Mouse (Mus musculus) heart, postnatal 14 days (tissue): ENCODE data around the gene Prrc2a. TPM values are rescaled to one million over a fixed set of nuclear protein-coding genes. Genes with fewer than 3 reads are reported as not detected.

Experiments used
- DNase-seq, 2 experiments: peaks; one replicate each; pipeline ENCODE4 v3.0.0; 2021 to 2022
- intact Hi-C: fragments of 180-260 bp; cut with DNase I; formaldehyde crosslinking; loops from one replicate; pipeline ENCODE4 v1.15.1; 2025
- long read RNA-seq, 2 experiments: library from polyadenylated mRNA; stranded (forward); transcript quantifications; one replicate each; pipeline ENCODE4 v2.0.0; 2021
- total RNA-seq, 2 experiments: library from RNA; stranded (reverse); gene quantifications; 2 replicates each; pipeline ENCODE4 v1.2.3; 2021

Prrc2a gene
- total RNA-seq, result 100 to 1,000 TPM; 148 to 174 TPM
- long read RNA-seq, experiment 1, partial matches to known transcripts, result 5 of 10 reads
- long read RNA-seq, experiment 1, other reads (novel, unspliced or antisense), result 5 of 10 reads
- long read RNA-seq, experiment 2, partial matches to known transcripts, result 6 of 6 reads
- long read RNA-seq, experiment 2, other reads (novel, unspliced or antisense), result 0 of 6 reads

DNA sequence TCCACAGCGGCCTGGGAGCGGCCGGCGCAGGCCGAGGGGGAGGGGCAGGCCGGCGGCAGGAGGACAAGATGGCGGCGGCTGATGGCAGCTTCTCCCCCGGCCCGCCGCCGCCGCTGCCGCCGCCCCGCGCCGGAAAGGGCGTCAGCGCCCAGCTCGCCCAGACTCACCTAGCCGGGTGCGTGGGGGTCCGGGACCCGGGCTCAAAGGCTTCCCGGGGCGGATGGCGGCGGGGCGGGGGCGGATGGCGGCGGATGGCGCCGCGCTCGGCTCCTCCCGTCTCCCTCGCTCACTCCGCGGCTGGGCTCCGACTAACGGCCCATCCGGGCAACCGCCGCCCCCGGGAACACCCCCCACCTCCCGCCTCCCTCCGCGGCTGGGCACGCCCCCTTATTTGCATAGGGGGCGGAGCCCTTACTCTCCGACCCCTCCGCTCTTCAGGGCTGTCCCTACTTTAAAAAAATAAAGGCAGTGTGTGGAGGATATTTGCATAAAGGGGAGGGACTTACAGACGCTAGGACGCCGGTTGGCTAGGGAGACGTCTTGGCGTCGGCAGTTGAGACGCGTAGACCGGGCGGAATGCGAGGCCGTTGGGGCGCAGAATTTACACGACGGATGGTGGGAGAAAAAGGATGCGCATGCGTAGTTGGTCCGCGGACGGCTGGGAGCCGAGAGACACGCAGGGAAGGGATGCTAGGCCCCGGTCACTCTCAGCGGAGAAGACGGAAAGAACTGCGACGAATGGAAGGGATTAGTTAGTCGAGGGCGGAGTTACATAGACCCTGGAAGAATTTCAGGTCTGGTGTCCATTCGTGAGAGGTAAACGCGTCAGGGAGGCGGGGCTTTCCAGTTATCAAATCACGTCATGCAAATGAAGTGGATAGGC lies at the start of gene Prrc2a:
Prrc2a (minus strand) TSS at position 330 of the 883 bp plus-strand sequence.
- intact Hi-C loops, result loop anchor here (5.0 kb wide), 1 partner anchor 38 kb away; the partner anchor contains the start of gene D17H6S53E
- peak; percentile 96 to 97 for DNase-seq

DNA sequence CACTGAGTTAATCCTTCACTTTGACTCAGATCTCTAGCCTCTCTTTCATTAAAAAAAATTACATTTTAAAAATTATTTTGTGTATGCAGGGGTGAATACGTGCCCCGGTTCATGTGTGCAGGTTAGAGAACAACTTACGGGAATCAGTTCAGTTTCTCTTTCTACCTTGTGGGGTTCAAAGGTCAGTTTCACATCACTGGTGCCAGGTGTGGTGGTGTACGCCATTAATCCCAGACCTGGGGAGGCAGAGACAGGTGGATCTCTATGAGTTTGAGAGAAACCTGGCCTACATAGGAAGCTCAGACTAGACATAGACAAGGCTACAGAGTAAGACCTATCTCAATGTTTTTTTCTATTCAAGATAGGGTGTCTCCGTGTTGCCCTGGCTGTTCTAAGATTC lies 48.4 kb upstream of the Prrc2a start:
- DNase-seq, result no peak
- intact Hi-C loops, result no loop called here

DNA sequence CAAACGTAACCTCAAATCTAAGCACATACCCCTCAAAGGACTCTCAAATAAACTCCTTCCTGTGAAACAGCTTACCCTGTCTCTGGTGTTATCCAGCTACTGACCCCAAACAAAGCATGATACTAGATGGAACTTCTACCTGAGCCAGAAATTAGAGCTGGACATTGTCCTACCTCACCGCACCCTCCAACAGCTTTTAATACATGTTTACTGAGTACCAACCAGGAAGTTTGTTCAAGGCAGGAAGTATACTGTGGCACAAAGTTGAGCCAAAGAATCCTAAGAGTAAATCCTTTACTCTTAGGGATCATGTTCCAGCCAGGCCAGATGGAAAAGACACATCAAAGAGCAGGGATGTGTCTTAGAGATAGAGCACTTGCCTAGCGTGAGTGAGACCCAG lies 45.9 kb upstream of the Prrc2a start:
- DNase-seq, result no peak
- intact Hi-C loops, result no loop called here

DNA sequence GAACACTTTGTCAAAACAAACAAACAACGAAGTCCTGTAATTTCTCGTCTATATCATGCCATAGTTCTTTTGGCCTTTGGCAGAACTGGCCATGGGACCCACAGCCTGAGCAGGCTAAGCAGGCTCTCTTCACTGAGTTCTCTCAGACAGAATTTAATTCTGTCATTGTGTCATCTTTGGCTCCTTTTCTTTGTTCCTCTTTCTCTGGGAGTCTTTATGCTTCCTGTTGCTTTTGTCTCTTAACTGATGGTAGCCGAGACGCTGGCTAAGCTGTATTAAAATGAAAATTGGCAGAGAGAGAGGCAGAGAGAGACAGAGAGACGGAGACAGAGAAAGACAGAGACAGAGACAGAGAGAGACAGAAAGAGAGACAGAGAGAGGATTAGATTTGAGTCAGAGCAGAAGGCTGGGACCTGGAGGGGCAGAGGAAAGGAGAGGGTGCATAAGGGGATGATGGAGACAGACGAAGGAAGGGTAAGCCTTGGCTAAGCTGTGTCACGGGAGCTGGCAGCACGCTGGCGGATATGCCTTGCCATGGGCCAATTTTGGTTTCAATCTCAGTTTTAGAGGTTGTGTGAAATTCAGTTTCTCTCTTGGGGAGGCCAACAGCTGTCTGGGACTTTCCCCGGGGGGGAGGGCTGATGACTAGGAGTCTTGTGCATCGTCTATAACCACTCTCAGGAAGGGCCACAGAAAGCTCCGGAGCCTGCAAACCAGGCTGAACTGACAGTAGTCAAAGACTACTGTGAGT lies 45.3 kb upstream of the Prrc2a start:
- no peak for DNase-seq
- intact Hi-C loops, result no loop called here

DNA sequence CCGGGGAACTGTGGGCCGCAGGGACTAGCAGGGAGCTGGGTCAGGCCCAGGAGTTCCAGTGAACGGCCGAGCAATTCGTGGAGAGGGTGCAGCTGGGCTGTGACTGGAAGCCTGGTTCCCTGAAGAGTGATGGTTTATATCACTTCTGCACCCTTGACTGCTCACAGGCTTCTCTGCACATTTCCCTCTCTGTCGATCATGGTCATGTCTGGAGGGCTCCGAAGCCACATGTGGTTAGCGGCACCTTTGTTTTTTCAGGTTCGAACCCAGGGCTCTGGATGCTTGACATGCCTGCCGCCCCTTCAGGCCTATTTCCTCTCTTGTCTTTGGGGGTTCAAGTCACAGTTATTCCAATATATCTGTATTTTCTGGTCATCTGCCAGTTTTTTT lies 40.7 kb upstream of the Prrc2a start:
- no peak for DNase-seq

DNA sequence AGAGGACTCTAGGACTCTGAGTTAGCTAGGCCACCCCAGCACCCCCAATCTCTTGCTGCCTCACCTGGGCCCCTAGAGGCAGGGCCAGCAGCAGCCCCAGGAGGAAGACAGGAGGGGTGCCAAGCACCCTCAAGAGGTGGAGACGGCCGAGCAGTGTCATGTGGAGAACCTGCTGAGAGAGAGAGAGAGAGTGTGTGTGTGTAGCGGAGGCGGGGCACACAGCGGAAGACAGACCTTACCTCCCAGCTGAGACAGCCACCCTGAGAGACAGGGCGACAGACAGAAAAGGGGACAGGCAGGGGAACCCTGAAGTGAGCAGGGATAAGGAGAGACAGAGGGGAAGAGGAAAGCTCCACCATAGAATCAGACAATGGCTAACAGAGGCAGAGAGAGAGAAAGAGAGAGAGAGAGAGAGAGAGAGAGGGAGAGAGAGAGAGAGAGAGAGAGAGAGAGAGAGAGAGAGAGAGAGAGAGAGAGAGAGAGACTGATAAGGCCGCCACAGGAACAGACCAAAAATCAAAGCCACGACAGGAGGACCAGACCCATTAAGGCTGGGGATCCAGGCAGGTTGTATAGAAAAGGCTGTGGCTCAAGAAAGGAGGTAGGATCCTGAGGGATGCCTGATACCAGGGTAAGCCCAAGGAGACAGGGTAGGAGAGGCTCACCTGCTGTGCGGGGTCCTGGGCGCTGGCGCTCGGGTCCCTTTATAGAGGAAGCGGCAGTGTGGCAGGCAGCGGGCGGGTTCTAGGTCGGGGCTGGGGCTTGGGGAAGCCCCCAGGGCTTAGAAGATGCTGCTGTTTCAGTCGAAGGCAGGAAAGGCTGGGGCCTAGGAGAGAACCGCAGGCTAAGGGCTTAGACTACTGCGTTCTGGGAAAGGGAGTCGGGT lies 40.0 kb upstream of the Prrc2a start, which contains the start of gene Lta:
Lta (minus strand) TSS at position 858 of the 886 bp plus-strand sequence.
- intact Hi-C loops, result no loop called here
- DNase-seq, result no peak

More for the DNA sequence above, 40.7 kb upstream of the Prrc2a start:
- intact Hi-C loops, result no loop called here

DNA sequence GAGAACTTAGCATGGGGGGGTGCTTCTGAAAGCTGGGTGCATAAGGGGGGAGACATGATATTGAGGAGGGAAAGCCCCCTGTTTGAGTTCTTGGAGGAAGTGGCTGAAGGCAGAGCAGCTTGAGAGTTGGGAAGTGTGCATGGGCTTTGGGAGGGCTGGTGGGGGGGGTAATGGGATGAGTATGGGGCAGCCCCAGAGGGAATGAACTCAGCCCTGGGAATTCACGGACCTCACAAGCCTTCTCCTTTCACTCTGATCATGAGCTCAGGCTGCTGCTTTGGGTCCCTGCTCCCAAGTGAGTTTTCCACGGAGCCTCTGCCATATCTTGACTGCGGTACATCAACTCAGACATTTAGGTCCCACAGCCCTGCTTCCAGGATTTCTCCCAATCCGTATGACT lies 37.7 kb upstream of the Prrc2a start:
- no peak for DNase-seq
- intact Hi-C loops, result loop anchor here (2.0 kb wide), 1 partner anchor 16 kb away; no protein-coding TSS in a partner anchor

DNA sequence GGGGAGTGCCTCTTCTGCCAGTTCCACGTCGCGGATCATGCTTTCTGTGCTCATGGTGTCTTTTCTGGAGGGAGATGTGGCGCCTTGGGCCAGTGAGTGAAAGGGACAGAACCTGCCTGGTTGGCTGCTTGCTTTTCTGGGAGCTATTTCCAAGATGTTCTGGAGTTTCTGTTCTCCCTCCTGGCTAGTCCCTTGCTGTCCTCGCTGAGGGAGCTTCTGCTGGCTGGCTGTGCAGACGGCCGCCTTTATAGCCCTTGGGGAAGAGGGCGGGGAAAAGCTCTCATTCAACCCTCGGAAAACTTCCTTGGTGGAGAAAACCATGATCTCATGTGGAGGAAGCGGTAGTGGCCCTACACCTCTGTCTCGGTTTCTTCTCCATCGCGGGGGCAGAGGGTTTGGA lies 37.1 kb upstream of the Prrc2a start, which contains the start of gene Tnf:
Tnf (minus strand) TSS at position 221 of the 400 bp plus-strand sequence.
- intact Hi-C loops, result loop anchor here (2.0 kb wide), 1 partner anchor 17 kb away; no protein-coding TSS in a partner anchor
- peak; percentile 64 to 69 for DNase-seq

DNA sequence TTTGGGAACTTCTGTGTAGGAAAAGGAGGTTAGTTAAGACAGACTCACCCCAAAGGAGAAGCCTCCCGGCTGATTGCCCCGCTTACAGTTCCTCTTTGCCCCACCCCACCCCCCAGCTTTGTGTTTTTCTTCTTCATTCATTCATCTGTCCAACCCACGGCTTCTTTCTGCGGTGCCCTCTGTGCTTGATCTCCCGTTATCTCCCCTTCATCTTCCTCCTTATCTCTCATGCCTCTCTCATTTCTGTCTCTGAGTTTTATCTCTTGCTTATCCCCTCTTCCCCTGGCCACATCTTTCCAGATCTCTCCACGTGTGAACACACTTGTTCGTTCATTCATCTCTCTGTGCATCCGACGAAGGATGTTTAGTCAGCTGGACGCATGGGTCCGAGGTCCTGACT lies 36.4 kb upstream of the Prrc2a start:
- no peak for DNase-seq
- intact Hi-C loops, result no loop called here

DNA sequence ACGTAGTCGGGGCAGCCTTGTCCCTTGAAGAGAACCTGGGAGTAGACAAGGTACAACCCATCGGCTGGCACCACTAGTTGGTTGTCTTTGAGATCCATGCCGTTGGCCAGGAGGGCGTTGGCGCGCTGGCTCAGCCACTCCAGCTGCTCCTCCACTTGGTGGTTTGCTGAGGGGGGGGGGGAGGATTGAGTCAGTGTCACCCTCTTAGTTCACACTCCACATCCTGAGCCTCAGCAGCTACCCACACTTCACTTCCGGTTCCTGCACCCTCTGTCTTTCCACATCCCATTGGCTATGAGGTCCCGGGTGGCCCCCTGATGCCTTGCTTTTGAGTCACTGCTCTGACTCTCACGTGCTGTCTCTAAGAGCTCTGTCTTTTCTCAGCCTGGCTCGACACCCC lies 35.7 kb upstream of the Prrc2a start:
- DNase-seq, result no peak
- intact Hi-C loops, result no loop called here

DNA sequence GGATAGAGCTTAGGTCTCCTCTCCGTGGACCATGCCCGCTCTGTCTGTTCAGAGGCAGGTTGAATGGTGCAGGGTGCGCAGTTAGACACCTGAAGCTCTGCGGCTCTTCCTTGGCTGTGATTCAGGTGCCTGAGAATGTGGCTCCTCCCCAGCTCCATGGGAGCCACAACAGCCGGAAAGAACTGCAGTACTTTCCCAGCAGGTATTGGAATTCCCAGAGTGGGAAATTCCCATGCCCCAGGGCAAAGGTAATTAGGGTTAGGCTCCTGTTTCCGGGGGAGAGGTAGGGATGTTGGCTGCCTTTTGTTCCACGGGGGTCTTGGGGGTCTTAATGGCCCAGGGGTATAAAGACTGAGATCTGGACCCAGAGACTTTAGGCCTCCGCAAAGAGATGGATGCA lies 34.2 kb upstream of the Prrc2a start:
- intact Hi-C loops, result loop anchor here (5.0 kb wide), 1 partner anchor 33 kb away; the partner anchor contains the start of gene Atp6v1g2
- DNase-seq, result no peak

DNA sequence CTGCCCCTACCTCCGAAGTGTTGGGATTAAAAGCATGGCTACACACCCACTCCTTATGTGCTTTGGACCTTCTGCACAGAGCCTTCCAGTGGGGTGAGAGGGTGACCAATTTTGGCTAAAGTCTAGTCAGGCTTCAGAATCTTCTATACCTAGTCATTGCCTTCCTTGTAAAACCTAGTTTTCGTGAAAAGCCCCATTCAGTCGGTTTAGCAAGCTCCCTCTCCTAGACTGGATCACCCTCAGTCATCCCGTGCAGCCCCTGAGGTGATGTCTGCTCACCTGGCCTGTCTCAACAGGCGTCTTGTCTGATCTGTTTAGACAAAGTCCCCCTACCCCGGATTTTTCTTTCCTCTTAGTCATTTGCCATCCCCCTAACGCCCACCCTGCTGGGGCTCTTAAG lies 33.3 kb upstream of the Prrc2a start:
- no peak for DNase-seq
- intact Hi-C loops, result loop anchor here (5.0 kb wide), 1 partner anchor 34 kb away; the partner anchor contains the start of gene Atp6v1g2

DNA sequence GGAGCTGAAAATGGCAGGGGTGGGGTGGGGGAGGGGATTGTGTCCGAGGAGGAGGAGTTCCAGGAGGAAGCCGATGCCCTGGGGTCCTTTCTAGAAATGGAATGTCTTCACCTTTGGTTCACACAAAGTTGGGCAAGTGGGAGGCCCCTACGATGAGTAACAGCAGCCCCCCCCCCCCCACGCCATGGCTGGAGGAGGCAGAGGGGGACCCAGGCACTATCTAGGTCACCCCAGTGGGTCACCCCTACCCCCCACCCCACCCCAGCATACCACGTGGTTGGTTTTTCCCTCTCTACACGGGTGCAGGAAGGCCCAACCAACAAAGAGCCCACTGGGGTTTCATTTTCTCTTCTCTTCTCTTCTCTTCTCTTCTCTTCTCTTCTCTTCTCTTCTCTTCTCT lies 32.4 kb upstream of the Prrc2a start:
- DNase-seq, result no peak
- intact Hi-C loops, result loop anchor here (2.0 to 5.0 kb wide), 2 partner anchors 24 to 35 kb away; partner anchors contain the start of genes Atp6v1g2 and Gm16181

DNA sequence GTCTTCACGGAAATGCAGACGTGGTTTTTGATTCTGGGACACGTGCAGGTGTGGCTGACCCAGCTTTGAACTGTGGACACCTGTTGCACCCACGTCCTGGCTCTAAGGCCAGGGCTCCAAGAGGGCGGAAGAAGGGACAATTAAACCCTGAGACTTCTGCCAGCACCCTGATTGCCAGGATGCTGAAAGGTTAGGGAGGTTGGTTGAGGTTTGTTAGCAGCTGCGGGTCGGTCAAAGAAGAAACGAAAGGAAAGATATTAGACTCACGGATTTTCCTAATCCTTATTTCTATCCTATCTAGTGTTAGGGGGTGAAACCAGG lies 31.6 kb upstream of the Prrc2a start:
- intact Hi-C loops, result loop anchor here (2.0 to 5.0 kb wide), 2 partner anchors 25 to 36 kb away; partner anchors contain the start of genes Atp6v1g2 and Gm16181
- no peak for DNase-seq

DNA sequence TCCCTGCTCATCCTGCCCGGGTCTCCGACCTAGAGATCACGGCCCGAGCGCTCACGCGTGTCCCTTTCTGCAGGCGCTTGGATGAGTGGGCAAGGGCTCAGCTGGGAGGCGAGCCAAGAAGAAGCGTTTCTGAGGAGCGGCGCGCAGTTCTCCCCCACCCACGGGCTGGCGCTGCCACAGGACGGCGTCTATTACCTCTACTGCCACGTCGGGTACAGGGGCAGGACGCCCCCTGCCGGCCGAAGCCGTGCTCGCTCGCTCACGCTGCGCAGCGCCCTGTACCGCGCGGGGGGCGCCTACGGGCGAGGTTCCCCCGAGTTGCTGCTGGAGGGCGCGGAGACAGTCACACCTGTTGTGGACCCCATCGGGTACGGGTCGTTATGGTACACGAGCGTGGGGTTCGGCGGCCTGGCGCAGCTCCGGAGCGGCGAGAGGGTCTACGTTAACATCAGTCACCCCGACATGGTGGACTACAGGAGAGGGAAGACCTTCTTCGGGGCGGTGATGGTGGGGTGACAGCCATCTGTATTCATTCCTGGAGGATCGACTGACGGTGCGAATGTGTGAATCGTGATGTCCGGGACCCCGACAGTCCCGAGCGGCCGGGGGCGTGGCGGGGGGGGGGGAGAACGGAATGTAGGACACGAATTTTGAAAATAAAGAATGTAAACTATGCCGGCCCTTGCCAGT lies 31.1 kb upstream of the Prrc2a start:
- DNase-seq, result peak; percentile 87 to 92
- intact Hi-C loops, result loop anchor here (1.0 to 5.0 kb wide), 3 partner anchors 16 to 37 kb away; partner anchors contain the start of genes Atp6v1g2 and Gm16181

DNA sequence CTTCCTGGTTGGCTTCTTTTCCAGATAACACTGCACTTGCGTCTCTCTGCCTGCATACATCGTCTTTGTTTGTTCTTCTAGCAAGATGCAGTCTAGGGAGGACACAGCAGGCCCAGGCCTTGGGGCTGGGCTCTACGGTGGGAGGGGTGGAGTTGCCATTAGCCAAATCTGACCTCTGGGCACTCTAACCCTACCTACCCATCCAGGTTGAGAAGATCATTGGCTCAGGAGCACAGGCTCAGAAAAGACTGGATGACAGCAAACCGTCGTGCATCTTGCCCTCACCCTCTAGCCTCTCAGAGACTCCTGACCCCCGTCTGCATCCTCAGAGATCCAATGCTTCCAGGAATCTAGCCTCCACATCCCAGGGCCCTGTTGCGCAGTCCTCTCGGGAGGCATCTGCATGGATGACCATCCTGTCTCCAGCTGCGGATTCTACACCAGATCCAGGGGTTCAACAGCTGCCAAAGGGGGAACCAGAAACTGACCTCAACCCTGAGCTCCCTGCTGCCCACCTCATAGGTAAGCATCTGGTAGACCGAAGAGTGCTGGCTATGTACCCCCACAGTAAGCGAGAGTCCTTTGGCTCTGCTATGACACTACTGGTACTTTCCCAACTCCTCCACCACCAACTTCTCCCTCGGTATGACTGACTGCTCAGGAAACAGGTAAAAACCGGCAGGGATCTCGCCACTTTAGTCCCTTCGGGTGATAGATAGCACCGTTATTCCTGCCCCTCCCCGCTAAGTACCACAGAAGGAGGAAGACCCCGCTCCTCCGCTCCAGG lies 30.3 kb upstream of the Prrc2a start:
- intact Hi-C loops, result loop anchor here (1.0 to 5.0 kb wide), 2 partner anchors 16 to 37 kb away; partner anchors contain the start of gene Atp6v1g2
- DNase-seq, result no peak

DNA sequence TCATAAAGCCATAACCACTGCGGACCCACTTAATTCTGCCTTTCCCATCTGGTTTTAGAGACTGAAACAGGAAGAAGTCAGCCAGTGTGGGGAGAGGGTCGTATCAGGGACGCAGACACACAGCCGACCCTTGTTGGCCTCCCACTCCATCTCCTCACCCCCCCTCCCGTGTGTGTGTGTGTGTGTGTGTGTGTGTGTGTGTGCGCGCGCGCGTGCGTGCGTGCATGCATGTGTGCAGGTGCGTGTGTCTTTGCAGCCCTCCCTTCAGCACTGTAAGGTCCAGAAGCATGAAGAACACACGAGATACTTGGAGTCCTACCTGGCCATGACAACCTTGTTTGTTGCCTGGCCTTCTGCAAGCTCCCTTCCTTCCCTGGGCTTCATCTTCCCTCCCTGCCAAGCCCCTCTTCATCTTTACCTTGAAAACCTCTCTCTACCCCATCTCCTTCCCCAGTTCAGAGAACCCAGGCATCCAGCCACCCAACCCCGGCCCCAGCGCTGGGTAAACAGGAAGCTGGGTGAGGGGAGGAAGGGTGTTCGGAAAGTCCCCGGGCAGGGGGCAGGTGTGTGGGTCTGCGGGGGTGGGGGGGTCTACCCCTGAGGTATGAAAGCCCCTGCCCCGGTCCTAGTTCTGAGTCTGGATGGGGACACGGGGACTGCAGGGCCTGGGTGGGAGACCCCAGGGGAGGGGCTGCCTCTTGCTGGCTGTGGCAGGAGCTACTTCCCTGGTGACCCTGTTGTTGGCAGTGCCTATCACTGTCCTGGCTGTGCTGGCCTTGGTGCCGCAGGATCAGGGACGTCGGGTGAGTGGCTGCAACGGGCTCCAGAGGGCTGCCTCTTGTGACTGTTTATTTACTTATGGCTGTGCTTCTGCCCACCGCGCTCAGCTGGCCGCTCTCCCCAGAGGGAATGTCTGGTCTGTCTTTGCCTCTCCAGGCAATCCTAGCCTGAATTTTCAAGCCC lies 29.5 kb upstream of the Prrc2a start, which contains the start of gene Ltb:
Ltb (plus strand) TSS at position 559 of the 963 bp plus-strand sequence.
- intact Hi-C loops, result no loop called here
- DNase-seq, result no peak
